Mouse (Mus musculus): ENCODE data around the gene Epha8. TPM values are rescaled to one million over a fixed set of nuclear protein-coding genes. Genes with fewer than 3 reads are reported as not detected.

The Epha8 gene
- polyA plus RNA-seq, 1 experiment, result not detected

- Histone ChIP-seq H3ac (ENCODE audit: control insufficient read depth, insufficient read length) (no peak overlapping the region), H3K36me3 (ENCODE audit: control insufficient read depth, insufficient read depth) (no peaks in the 10 kb centered on the region), H3K4me2 (ENCODE audit: low read depth) (no peak overlapping the region), H3K79me2 (ENCODE audit: control insufficient read depth, insufficient read depth) (no peaks in the 10 kb centered on the region), H3K27me3 (ENCODE audit: control insufficient read depth, insufficient read depth, insufficient read length) (peaks cover 17% of the 10 kb centered on the region), H3K4me3 (no peak overlapping the region)
- TF ChIP-seq TCF12 (IDR thresholded peaks at IDR 0.05; ENCODE audit: insufficient read depth, poor library complexity, severe bottlenecking) (no peak), TCF3 (IDR thresholded peaks at IDR 0.05; ENCODE audit: insufficient read length, low read depth) (no peak), MYOD1 (IDR thresholded peaks at IDR 0.05; ENCODE audit: control insufficient read depth in 1 of 3, insufficient read length in 2 of 3, low read depth in 2 of 3) (no peak), MAX (IDR thresholded peaks at IDR 0.05; ENCODE audit: low read depth) (no peak), REST (IDR thresholded peaks at IDR 0.05; ENCODE audit: insufficient read depth, insufficient read length) (no peak), USF1 (IDR thresholded peaks at IDR 0.05; ENCODE audit: low read depth) (no peak), SRF (IDR thresholded peaks at IDR 0.05; ENCODE audit: control insufficient read depth, insufficient read length, low read depth) (no peak), CEBPB (IDR thresholded peaks at IDR 0.05; ENCODE audit: insufficient read depth, poor library complexity, severe bottlenecking) (no peak), POLR2A (IDR thresholded peaks at IDR 0.05; ENCODE audit: insufficient read length, low read depth) (no peak)
These were observed 24.7 kb upstream of the Epha8 start for GRCm38 (mm10) chr4:136981347-136981746.

- H3K4me3 ChIP-seq, result no peak overlapping the region
- no peaks in the 10 kb centered on the region for H3K36me3 ChIP-seq (ENCODE audit: control insufficient read depth, insufficient read depth)
- no peaks in the 10 kb centered on the region for H3K79me2 ChIP-seq (ENCODE audit: control insufficient read depth, insufficient read depth)
- peaks cover 22% of the 10 kb centered on the region for H3K27me3 ChIP-seq (ENCODE audit: control insufficient read depth, insufficient read depth, insufficient read length)
- H3K4me2 ChIP-seq (ENCODE audit: low read depth), result no peak overlapping the region
- TF ChIP-seq MYOG (IDR thresholded peaks at IDR 0.05; ENCODE audit: control insufficient read depth in 1 of 3, insufficient read depth in 1 of 3, insufficient read length in 2 of 3, low read depth in 2 of 3) (no peak), MYOD1 (IDR thresholded peaks at IDR 0.05; ENCODE audit: control insufficient read depth in 1 of 3, insufficient read length in 2 of 3, low read depth in 2 of 3) (no peak)
- H3ac ChIP-seq (ENCODE audit: control insufficient read depth, insufficient read length), result no peak overlapping the region
These were observed 24.3 kb upstream of the Epha8 start for GRCm38 (mm10) chr4:136980921-136981320.

- H3K4me2 ChIP-seq (ENCODE audit: low read depth), result no peak overlapping the region
- H3K4me3 ChIP-seq, result no peak overlapping the region
- TF ChIP-seq POLR2AphosphoS2 (IDR thresholded peaks at IDR 0.05; ENCODE audit: insufficient read length, low read depth) (peak; percentile 4), E2F4 (IDR thresholded peaks at IDR 0.05; ENCODE audit: insufficient read depth) (no peak), TCF3 (IDR thresholded peaks at IDR 0.05; ENCODE audit: insufficient read length, low read depth) (no peak)
- H3K36me3 ChIP-seq (ENCODE audit: control insufficient read depth, insufficient read depth), result no peaks in the 10 kb centered on the region
- H3K27me3 ChIP-seq (ENCODE audit: control insufficient read depth, insufficient read depth, insufficient read length), result peaks cover 57% of the 10 kb centered on the region
- H3ac ChIP-seq (ENCODE audit: control insufficient read depth, insufficient read length), result no peak overlapping the region
- no peaks in the 10 kb centered on the region for H3K79me2 ChIP-seq (ENCODE audit: control insufficient read depth, insufficient read depth)
These were observed 20.6 kb upstream of the Epha8 start for GRCm38 (mm10) chr4:136977244-136977643.

- Histone ChIP-seq H3K27me3 (ENCODE audit: control insufficient read depth, insufficient read depth, insufficient read length) (peaks cover 67% of the 10 kb centered on the region), H3K36me3 (ENCODE audit: control insufficient read depth, insufficient read depth) (no peaks in the 10 kb centered on the region), H3K79me2 (ENCODE audit: control insufficient read depth, insufficient read depth) (no peaks in the 10 kb centered on the region), H3K4me2 (ENCODE audit: low read depth) (no peak overlapping the region), H3ac (ENCODE audit: control insufficient read depth, insufficient read length) (no peak overlapping the region), H3K4me3 (no peak overlapping the region)
- TF ChIP-seq POLR2AphosphoS2 (IDR thresholded peaks at IDR 0.05; ENCODE audit: insufficient read length, low read depth) (no peak), REST (IDR thresholded peaks at IDR 0.05; ENCODE audit: insufficient read depth, insufficient read length) (no peak), TCF12 (IDR thresholded peaks at IDR 0.05; ENCODE audit: insufficient read depth, poor library complexity, severe bottlenecking) (no peak), MYOG (IDR thresholded peaks at IDR 0.05; ENCODE audit: control insufficient read depth in 1 of 3, insufficient read depth in 1 of 3, insufficient read length in 2 of 3, low read depth in 2 of 3) (no peak), SRF (IDR thresholded peaks at IDR 0.05; ENCODE audit: control insufficient read depth, insufficient read length, low read depth) (no peak), MAX (IDR thresholded peaks at IDR 0.05; ENCODE audit: low read depth) (no peak), CEBPB (IDR thresholded peaks at IDR 0.05; ENCODE audit: insufficient read depth, poor library complexity, severe bottlenecking) (no peak), E2F4 (IDR thresholded peaks at IDR 0.05; ENCODE audit: insufficient read depth) (no peak), MYOD1 (IDR thresholded peaks at IDR 0.05; ENCODE audit: control insufficient read depth in 1 of 3, insufficient read length in 2 of 3, low read depth in 2 of 3) (no peak), TCF3 (IDR thresholded peaks at IDR 0.05; ENCODE audit: insufficient read length, low read depth) (no peak), POLR2A (IDR thresholded peaks at IDR 0.05; ENCODE audit: insufficient read length, low read depth) (no peak), USF1 (IDR thresholded peaks at IDR 0.05; ENCODE audit: low read depth) (no peak)
These were observed 14.3 kb upstream of the Epha8 start for GRCm38 (mm10) chr4:136970939-136971338.

GRCm38 (mm10) chr4:136969503-136970276, 13.1 kb upstream of the Epha8 start:
- no peaks in the 10 kb centered on the region for H3K36me3 ChIP-seq (ENCODE audit: control insufficient read depth, insufficient read depth)
- H3K79me2 ChIP-seq (ENCODE audit: control insufficient read depth, insufficient read depth), result no peaks in the 10 kb centered on the region
- H3K4me3 ChIP-seq, result no peak overlapping the region
- H3K27me3 ChIP-seq (ENCODE audit: control insufficient read depth, insufficient read depth, insufficient read length), result peaks cover 55% of the 10 kb centered on the region
- TF ChIP-seq POLR2AphosphoS2 (IDR thresholded peaks at IDR 0.05; ENCODE audit: insufficient read length, low read depth), result no peak
- H3K4me2 ChIP-seq (ENCODE audit: low read depth), result no peak overlapping the region
- H3ac ChIP-seq (ENCODE audit: control insufficient read depth, insufficient read length), result no peak overlapping the region
